Mouse (Mus musculus): ENCODE results near the gene Epb41l3. TPM values are rescaled to one million over a fixed set of nuclear protein-coding genes. Genes with fewer than 3 reads are reported as not detected.

The Epb41l3 gene
- polyA plus RNA-seq, 1 experiment = 41.4 TPM

GRCm38 (mm10) chr17:69180905-69181559 is 105.5 kb downstream of the Epb41l3 start:
- no peak for TF ChIP-seq CEBPB (IDR thresholded peaks at IDR 0.05; ENCODE audit: low read depth)
- peak; percentile 11 for TF ChIP-seq MAX (IDR thresholded peaks at IDR 0.05)
- TF ChIP-seq CTCF (IDR thresholded peaks at IDR 0.05; ENCODE audit: control insufficient read depth, insufficient read depth, insufficient read length) = no peak
- Histone ChIP-seq H3K27me3 (ENCODE audit: control insufficient read depth, insufficient read depth, insufficient read length) (no peaks in the 10 kb centered on the region), H3K79me2 (ENCODE audit: control insufficient read depth, insufficient read depth) (peaks cover 82% of the 10 kb centered on the region), H3K36me3 (ENCODE audit: control insufficient read depth, insufficient read depth) (no peaks in the 10 kb centered on the region), H3ac (ENCODE audit: control insufficient read depth, insufficient read length, low read depth) (peak overlapping the region; percentile 29), H3K4me3 (ENCODE audit: insufficient read depth, poor library complexity, severe bottlenecking) (no peak overlapping the region), H3K79me3 (ENCODE audit: low read depth) (peaks cover 21% of the 10 kb centered on the region)

GRCm38 (mm10) chr17:69181560-69182316 is 106.3 kb downstream of the Epb41l3 start:
- H3ac ChIP-seq (ENCODE audit: control insufficient read depth, insufficient read length, low read depth) = peak overlapping the region; percentile 29
- H3K36me3 ChIP-seq (ENCODE audit: control insufficient read depth, insufficient read depth) = no peaks in the 10 kb centered on the region
- peaks cover 82% of the 10 kb centered on the region for H3K79me2 ChIP-seq (ENCODE audit: control insufficient read depth, insufficient read depth)
- TF ChIP-seq CTCF (IDR thresholded peaks at IDR 0.05; ENCODE audit: control insufficient read depth, insufficient read depth, insufficient read length) (no peak), MYOD1 (IDR thresholded peaks at IDR 0.05; ENCODE audit: control insufficient read depth, insufficient read length, low read depth) (peak; percentile 56)
- H3K27me3 ChIP-seq (ENCODE audit: control insufficient read depth, insufficient read depth, insufficient read length) = no peaks in the 10 kb centered on the region
- peaks cover 20% of the 10 kb centered on the region for H3K79me3 ChIP-seq (ENCODE audit: low read depth)
- H3K4me3 ChIP-seq (ENCODE audit: insufficient read depth, poor library complexity, severe bottlenecking) = no peak overlapping the region

GRCm38 (mm10) chr17:69187794-69188193 is 112.3 kb downstream of the Epb41l3 start:
- no peaks in the 10 kb centered on the region for H3K27me3 ChIP-seq (ENCODE audit: control insufficient read depth, insufficient read depth, insufficient read length)
- no peak for TF ChIP-seq MYOG (IDR thresholded peaks at IDR 0.05; ENCODE audit: control insufficient read depth, extremely low read depth, insufficient read length)
- TF ChIP-seq CEBPB (IDR thresholded peaks at IDR 0.05; ENCODE audit: low read depth) = no peak
- no peak for TF ChIP-seq USF1 (IDR thresholded peaks at IDR 0.05; ENCODE audit: low read depth)
- no peak for TF ChIP-seq FOSL1 (IDR thresholded peaks at IDR 0.05; ENCODE audit: insufficient read depth, low read length, poor library complexity, severe bottlenecking)
- TF ChIP-seq CTCF (IDR thresholded peaks at IDR 0.05; ENCODE audit: control insufficient read depth, insufficient read depth, insufficient read length) = no peak
- H3K79me2 ChIP-seq (ENCODE audit: control insufficient read depth, insufficient read depth) = peaks cover 73% of the 10 kb centered on the region
- no peaks in the 10 kb centered on the region for H3K36me3 ChIP-seq (ENCODE audit: control insufficient read depth, insufficient read depth)
- peaks cover 20% of the 10 kb centered on the region for H3K79me3 ChIP-seq (ENCODE audit: low read depth)
- H3ac ChIP-seq (ENCODE audit: control insufficient read depth, insufficient read length, low read depth) = no peak overlapping the region
- H3K4me3 ChIP-seq (ENCODE audit: insufficient read depth, poor library complexity, severe bottlenecking) = no peak overlapping the region

GRCm38 (mm10) chr17:69192863-69193493 is 117.5 kb downstream of the Epb41l3 start:
- Histone ChIP-seq H3ac (ENCODE audit: control insufficient read depth, insufficient read length, low read depth) (no peak overlapping the region), H3K79me2 (ENCODE audit: control insufficient read depth, insufficient read depth) (peaks cover 80% of the 10 kb centered on the region), H3K27me3 (ENCODE audit: control insufficient read depth, insufficient read depth, insufficient read length) (no peaks in the 10 kb centered on the region), H3K4me3 (ENCODE audit: insufficient read depth, poor library complexity, severe bottlenecking) (no peak overlapping the region), H3K36me3 (ENCODE audit: control insufficient read depth, insufficient read depth) (no peaks in the 10 kb centered on the region), H3K79me3 (ENCODE audit: low read depth) (peaks cover 25% of the 10 kb centered on the region)
- no peak for TF ChIP-seq FOSL1 (IDR thresholded peaks at IDR 0.05; ENCODE audit: insufficient read depth, low read length, poor library complexity, severe bottlenecking)
- no peak for TF ChIP-seq MYOG (IDR thresholded peaks at IDR 0.05; ENCODE audit: control insufficient read depth, extremely low read depth, insufficient read length)
- no peak for TF ChIP-seq MYOD1 (IDR thresholded peaks at IDR 0.05; ENCODE audit: control insufficient read depth, insufficient read length, low read depth)
- TF ChIP-seq CEBPB (IDR thresholded peaks at IDR 0.05; ENCODE audit: low read depth) = no peak
- TF ChIP-seq USF1 (IDR thresholded peaks at IDR 0.05; ENCODE audit: low read depth) = no peak
- TF ChIP-seq CTCF (IDR thresholded peaks at IDR 0.05; ENCODE audit: control insufficient read depth, insufficient read depth, insufficient read length) = no peak
- TF ChIP-seq MAX (IDR thresholded peaks at IDR 0.05) = no peak

- Histone ChIP-seq H3K27me3 (ENCODE audit: control insufficient read depth, insufficient read depth, insufficient read length) (no peaks in the 10 kb centered on the region), H3K4me3 (ENCODE audit: insufficient read depth, poor library complexity, severe bottlenecking) (no peak overlapping the region), H3K79me3 (ENCODE audit: low read depth) (peaks cover 30% of the 10 kb centered on the region), H3ac (ENCODE audit: control insufficient read depth, insufficient read length, low read depth) (no peak overlapping the region), H3K79me2 (ENCODE audit: control insufficient read depth, insufficient read depth) (peaks cover 79% of the 10 kb centered on the region), H3K36me3 (ENCODE audit: control insufficient read depth, insufficient read depth) (no peaks in the 10 kb centered on the region)
- TF ChIP-seq CEBPB (IDR thresholded peaks at IDR 0.05; ENCODE audit: low read depth) = no peak
- no peak for TF ChIP-seq MYOG (IDR thresholded peaks at IDR 0.05; ENCODE audit: control insufficient read depth, extremely low read depth, insufficient read length)
- TF ChIP-seq CTCF (IDR thresholded peaks at IDR 0.05; ENCODE audit: control insufficient read depth, insufficient read depth, insufficient read length) = no peak
- TF ChIP-seq USF1 (IDR thresholded peaks at IDR 0.05; ENCODE audit: low read depth) = no peak
- TF ChIP-seq MYOD1 (IDR thresholded peaks at IDR 0.05; ENCODE audit: control insufficient read depth, insufficient read length, low read depth) = no peak
- no peak for TF ChIP-seq FOSL1 (IDR thresholded peaks at IDR 0.05; ENCODE audit: insufficient read depth, low read length, poor library complexity, severe bottlenecking)
These were observed 119.1 kb downstream of the Epb41l3 start for GRCm38 (mm10) chr17:69194599-69194998.

Measured in C2C12 (cell line).